Mouse (Mus musculus): ENCODE measurements around the gene Olfr218.
"Not testable (repeated sequence)": the region's sequence is repeated elsewhere in the genome, so short reads cannot be mapped to it uniquely, and the experiment has no call there.

Olfr218 gene

GRCm38 (mm10) chr1:173197508-173197907 lies at the start of gene Olfr218:
Gene Olfr218, plus strand, starts transcription at chr1:173197808.
- DNase-seq (ENCODE audit: low spot score in 2 of 2): no peak

GRCm38 (mm10) chr1:173174154-173174842 lies 23.3 kb upstream of the Olfr218 start:
- DNase-seq (ENCODE audit: low spot score in 2 of 2): no peak

- no peak for DNase-seq (ENCODE audit: low spot score in 2 of 2)
Measured at GRCm38 (mm10) chr1:173190540-173190939, 7.1 kb upstream of the Olfr218 start, which contains the start of gene Olfr1406. Gene Olfr1406, minus strand, starts transcription at chr1:173190640.

GRCm38 (mm10) chr1:173192059-173192458 lies 5.5 kb upstream of the Olfr218 start:
- DNase-seq (ENCODE audit: low spot score in 2 of 2): no peak

GRCm38 (mm10) chr1:173196359-173196758 lies 1.2 kb upstream of the Olfr218 start:
- no peak for DNase-seq (ENCODE audit: low spot score in 2 of 2)

- no peak for DNase-seq (ENCODE audit: low spot score in 2 of 2)
Measured at GRCm38 (mm10) chr1:173212092-173212491, 14.5 kb downstream of the Olfr218 start, which contains the start of gene Olfr1404. Gene Olfr1404, plus strand, starts transcription at chr1:173212392.

GRCm38 (mm10) chr1:173216481-173216880 lies 18.9 kb downstream of the Olfr218 start:
- DNase-seq (ENCODE audit: low spot score in 2 of 2): no peak

- DNase-seq (ENCODE audit: low spot score in 2 of 2): no peak
Measured at GRCm38 (mm10) chr1:173227081-173227480, 29.5 kb downstream of the Olfr218 start, which contains the start of gene Fcer1a. Gene Fcer1a, minus strand, starts transcription at chr1:173227214.

GRCm38 (mm10) chr1:173237004-173237403 lies 39.4 kb downstream of the Olfr218 start:
- DNase-seq (ENCODE audit: low spot score in 2 of 2): not testable (repeated sequence)

GRCm38 (mm10) chr1:173249888-173250287 lies 52.3 kb downstream of the Olfr218 start:
- no peak for DNase-seq (ENCODE audit: low spot score in 2 of 2)

All from left cerebral cortex, adult 9 months (tissue).